Mouse (Mus musculus): ENCODE results near the gene Tube1. TPM values are rescaled to one million over a fixed set of nuclear protein-coding genes. Genes with fewer than 3 reads are reported as not detected.

Tube1 gene
- 2.8 and 3.7 TPM in 2 replicates for polyA plus RNA-seq (2015; fragmentation: Nextera tagmentation; extraction: Ambion mirVana)

GRCm38 (mm10) chr10:39133462-39134310 lies at the start of gene Tube1, which contains the start of gene Fam229b:
Gene Tube1 (plus strand): TSS chr10:39133976.
Gene Fam229b (minus strand): TSS chr10:39133914.
- DNase-seq (ENCODE audit: low spot score) (peak; percentile 91), ATAC-seq (ENCODE audit: low FRiP score, low TSS enrichment) (peak; percentile 94)
- TF ChIP-seq EP300 (optimal IDR thresholded peaks at IDR 0.05): no peak
- no peak for TF ChIP-seq CTCF (IDR thresholded peaks at IDR 0.05; ENCODE audit: low read depth)
- WGBS: 3% methylated on average over 47 of the region's 47 CpGs
- Histone ChIP-seq H3K9me3 (ENCODE audit: control insufficient read depth, low read length) (no peaks in the 10 kb centered on the region), H3K4me1 (replicated peaks; ENCODE audit: control insufficient read depth, insufficient read depth) (0 out of 2 replicates have a peak, but pooled peaks cover 2% of the 10 kb centered on the region), H3K4me2 (replicated peaks; ENCODE audit: low read depth) (peak within 1 kb of the TSS; percentile 81), H3K27ac (replicated peaks) (no peak within 1 kb of the TSS), H3K4me3 (ENCODE audit: low read depth, low read length) (peak within 1 kb of the TSS; percentile 71), H3K36me3 (ENCODE audit: control insufficient read depth, insufficient read depth, low read length) (no peaks in the 10 kb centered on the region), H3K27me3 (ENCODE audit: control insufficient read depth, insufficient read depth, low read length) (no peaks in the 10 kb centered on the region), H3K9ac (ENCODE audit: low read length) (peak within 1 kb of the TSS; percentile 65)

DNA sequence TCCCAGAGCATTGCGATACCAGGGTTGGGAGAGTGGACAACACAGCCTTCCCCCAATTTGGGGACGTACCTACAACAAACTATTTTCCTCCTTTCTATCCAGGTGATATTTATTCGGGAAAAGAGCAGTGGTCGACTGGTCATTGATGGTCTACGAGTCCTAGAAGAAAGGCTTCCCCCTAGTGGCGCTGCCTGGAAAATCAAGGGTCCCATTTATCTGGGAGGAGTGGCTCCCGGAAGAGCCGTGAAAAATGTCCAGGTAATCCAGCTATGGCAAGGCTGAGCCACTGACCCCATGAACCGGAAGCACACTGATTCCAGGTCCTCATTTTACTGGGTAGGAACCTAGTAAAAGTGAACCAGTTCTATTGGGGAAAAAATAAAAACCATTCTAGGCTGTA lies 36.8 kb upstream of the Tube1 start:
- H3K9me3 ChIP-seq (ENCODE audit: control insufficient read depth, low read length): no peaks in the 10 kb centered on the region
- H3K4me3 ChIP-seq (ENCODE audit: low read depth, low read length): no peak overlapping the region
- 80% methylated on average over 9 of the region's 9 CpGs for WGBS
- DNase-seq (ENCODE audit: low spot score): no peak
- no peaks in the 10 kb centered on the region for H3K4me1 ChIP-seq (replicated peaks; ENCODE audit: control insufficient read depth, insufficient read depth)
- H3K27ac ChIP-seq (replicated peaks): no peak overlapping the region
- ATAC-seq (ENCODE audit: low FRiP score, low TSS enrichment): no peak
- H3K4me2 ChIP-seq (replicated peaks; ENCODE audit: low read depth): no peak overlapping the region
- TF ChIP-seq CTCF (IDR thresholded peaks at IDR 0.05; ENCODE audit: low read depth): peak; percentile 64
- TF ChIP-seq EP300 (optimal IDR thresholded peaks at IDR 0.05): no peak
- peaks cover 2% of the 10 kb centered on the region; the same call in 1 of the 2 replicates for H3K36me3 ChIP-seq (ENCODE audit: control insufficient read depth, insufficient read depth, low read length)
- H3K9ac ChIP-seq (ENCODE audit: low read length): no peak overlapping the region
- H3K27me3 ChIP-seq (ENCODE audit: control insufficient read depth, insufficient read depth, low read length): no peaks in the 10 kb centered on the region

GRCm38 (mm10) chr10:39098746-39099145 lies 35.0 kb upstream of the Tube1 start:
- no peak for ATAC-seq (ENCODE audit: low FRiP score, low TSS enrichment)
- Histone ChIP-seq H3K4me3 (ENCODE audit: low read depth, low read length) (no peak overlapping the region), H3K4me1 (replicated peaks; ENCODE audit: control insufficient read depth, insufficient read depth) (no peaks in the 10 kb centered on the region), H3K9me3 (ENCODE audit: control insufficient read depth, low read length) (no peaks in the 10 kb centered on the region), H3K36me3 (ENCODE audit: control insufficient read depth, insufficient read depth, low read length) (peaks cover 2% of the 10 kb centered on the region; the same call in 1 of the 2 replicates), H3K9ac (ENCODE audit: low read length) (no peak overlapping the region), H3K27me3 (ENCODE audit: control insufficient read depth, insufficient read depth, low read length) (no peaks in the 10 kb centered on the region), H3K27ac (replicated peaks) (no peak overlapping the region), H3K4me2 (replicated peaks; ENCODE audit: low read depth) (no peak overlapping the region)
- 95% methylated on average over 10 of the region's 10 CpGs for WGBS
- DNase-seq (ENCODE audit: low spot score): no peak
- TF ChIP-seq CTCF (IDR thresholded peaks at IDR 0.05; ENCODE audit: low read depth): no peak
- TF ChIP-seq EP300 (optimal IDR thresholded peaks at IDR 0.05): no peak

- no peak for TF ChIP-seq EP300 (optimal IDR thresholded peaks at IDR 0.05)
- no peak for TF ChIP-seq CTCF (IDR thresholded peaks at IDR 0.05; ENCODE audit: low read depth)
- no peaks in the 10 kb centered on the region for H3K27me3 ChIP-seq (ENCODE audit: control insufficient read depth, insufficient read depth, low read length)
- no peak for ATAC-seq (ENCODE audit: low FRiP score, low TSS enrichment)
- no peak overlapping the region for H3K27ac ChIP-seq (replicated peaks)
- H3K4me1 ChIP-seq (replicated peaks; ENCODE audit: control insufficient read depth, insufficient read depth): no peaks in the 10 kb centered on the region
- WGBS: 80% methylated on average over 8 of the region's 8 CpGs
- no peak for DNase-seq (ENCODE audit: low spot score)
- no peak overlapping the region for H3K9ac ChIP-seq (ENCODE audit: low read length)
- no peaks in the 10 kb centered on the region for H3K9me3 ChIP-seq (ENCODE audit: control insufficient read depth, low read length)
- no peak overlapping the region for H3K4me3 ChIP-seq (ENCODE audit: low read depth, low read length)
- peaks cover 5% of the 10 kb centered on the region; the same call in 1 of the 2 replicates for H3K36me3 ChIP-seq (ENCODE audit: control insufficient read depth, insufficient read depth, low read length)
- H3K4me2 ChIP-seq (replicated peaks; ENCODE audit: low read depth): no peak overlapping the region
Measured at GRCm38 (mm10) chr10:39104803-39105449, 28.9 kb upstream of the Tube1 start.

DNA sequence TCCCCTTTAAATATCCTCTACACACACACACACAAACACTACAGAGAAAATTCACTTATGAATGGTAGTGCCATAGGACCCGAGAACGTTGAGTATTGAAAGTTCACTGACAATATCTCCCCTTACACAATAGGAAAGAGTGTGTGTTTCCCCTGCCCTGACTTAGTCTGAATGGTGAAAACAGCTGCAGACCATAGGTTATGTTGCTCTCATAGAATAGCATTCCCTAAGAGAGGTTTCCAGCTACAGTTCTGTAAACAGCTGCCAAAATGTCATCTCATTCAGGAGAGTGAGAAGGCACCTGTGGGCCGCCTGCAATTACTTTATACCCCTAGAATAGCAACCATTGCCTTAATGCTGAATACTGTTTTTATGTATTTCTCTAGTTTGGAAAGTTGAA lies 27.4 kb upstream of the Tube1 start:
- H3K4me2 ChIP-seq (replicated peaks; ENCODE audit: low read depth): no peak overlapping the region
- no peak overlapping the region for H3K27ac ChIP-seq (replicated peaks)
- H3K9ac ChIP-seq (ENCODE audit: low read length): no peak overlapping the region
- TF ChIP-seq CTCF (IDR thresholded peaks at IDR 0.05; ENCODE audit: low read depth) (no peak), EP300 (optimal IDR thresholded peaks at IDR 0.05) (no peak)
- no peak overlapping the region for H3K4me3 ChIP-seq (ENCODE audit: low read depth, low read length)
- no peaks in the 10 kb centered on the region for H3K9me3 ChIP-seq (ENCODE audit: control insufficient read depth, low read length)
- no peak for DNase-seq (ENCODE audit: low spot score)
- H3K4me1 ChIP-seq (replicated peaks; ENCODE audit: control insufficient read depth, insufficient read depth): no peaks in the 10 kb centered on the region
- H3K36me3 ChIP-seq (ENCODE audit: control insufficient read depth, insufficient read depth, low read length): peaks cover 6% of the 10 kb centered on the region; the same call in 1 of the 2 replicates
- no peaks in the 10 kb centered on the region for H3K27me3 ChIP-seq (ENCODE audit: control insufficient read depth, insufficient read depth, low read length)
- ATAC-seq (ENCODE audit: low FRiP score, low TSS enrichment): no peak
- WGBS: 46% methylated on average over 3 of the region's 3 CpGs
